Mouse (Mus musculus) splenic B cell, adult 2 months (primary cell): Measurements from ENCODE around the gene Stk32c.
A peak's percentile ranks its signal among the peaks of the same experiment; 100 is the strongest.

Experiments
- DNase-seq: peaks from one replicate; pipeline ENCODE4 v3.0.0-alpha.2; 2011; ENCODE audit warnings: low read depth, low spot score
- H3K27me3 ChIP-seq: 2 replicates; pipeline ENCODE4 v1.6.1; 2012; ENCODE audit warnings: mild to moderate bottlenecking, low read length, moderate library complexity, mixed read lengths; ENCODE audit not compliant: control insufficient read depth, poor library complexity, insufficient read depth, severe bottlenecking
- H3K36me3 ChIP-seq: 2 replicates; pipeline ENCODE4 v1.6.1; 2012; ENCODE audit warnings: mild to moderate bottlenecking, low read length, moderate library complexity, mixed read lengths; ENCODE audit not compliant: control insufficient read depth, poor library complexity, insufficient read depth, severe bottlenecking

The Stk32c gene

DNA sequence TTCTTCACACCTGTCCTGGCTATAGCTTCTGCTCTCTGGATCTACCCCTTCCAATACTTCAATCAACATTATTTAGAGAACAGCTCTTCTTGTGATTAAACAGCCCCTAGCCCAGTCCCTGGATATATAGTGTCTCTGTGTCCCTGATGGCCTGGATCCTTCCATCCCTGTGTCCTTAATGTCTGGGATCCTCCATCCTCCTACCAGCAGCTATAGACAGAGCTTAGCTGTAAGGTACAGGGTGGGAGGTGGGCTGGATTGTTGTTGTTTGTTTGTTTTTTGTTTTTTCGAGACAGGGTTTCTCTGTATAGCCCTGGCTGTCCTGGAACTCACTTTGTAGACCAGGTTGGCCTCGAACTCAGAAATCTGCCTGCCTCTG is 93.3 kb downstream of the Stk32c start:
- no peaks in the 10 kb centered on the region for H3K27me3 ChIP-seq
- no peak for DNase-seq
- H3K36me3 ChIP-seq = no peaks in the 10 kb centered on the region

DNA sequence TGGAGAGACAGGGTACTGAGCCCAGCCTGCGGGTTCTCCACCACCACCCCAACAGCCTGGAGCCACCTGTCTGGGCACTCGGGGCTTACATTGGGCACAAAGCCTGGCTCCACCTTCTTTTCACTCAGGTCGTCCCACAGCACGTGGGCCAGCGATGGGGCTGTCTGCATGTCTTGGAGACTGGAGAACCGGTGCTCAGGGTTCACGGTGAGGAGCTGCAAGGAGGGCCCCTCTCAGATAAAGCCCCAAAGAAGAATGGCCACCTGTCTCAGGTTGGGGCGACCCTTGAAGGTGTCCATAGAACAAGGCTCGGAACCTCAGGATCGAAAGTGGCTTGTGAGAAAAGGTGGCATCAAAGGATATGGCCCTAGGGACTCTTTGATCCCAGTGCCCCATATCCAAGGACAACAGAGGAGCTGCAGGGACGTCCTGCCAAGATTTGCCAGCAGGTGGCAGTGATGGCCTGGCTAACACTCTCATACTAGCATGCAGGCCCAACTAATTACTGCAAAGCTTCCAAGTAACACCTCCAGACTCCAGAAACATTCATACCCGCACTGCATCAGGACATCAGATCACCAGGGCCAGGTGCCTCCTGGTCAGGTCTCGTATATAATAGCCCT is 93.8 kb downstream of the Stk32c start:
- no peaks in the 10 kb centered on the region for H3K36me3 ChIP-seq
- no peaks in the 10 kb centered on the region for H3K27me3 ChIP-seq
- DNase-seq = peak; percentile 37

DNA sequence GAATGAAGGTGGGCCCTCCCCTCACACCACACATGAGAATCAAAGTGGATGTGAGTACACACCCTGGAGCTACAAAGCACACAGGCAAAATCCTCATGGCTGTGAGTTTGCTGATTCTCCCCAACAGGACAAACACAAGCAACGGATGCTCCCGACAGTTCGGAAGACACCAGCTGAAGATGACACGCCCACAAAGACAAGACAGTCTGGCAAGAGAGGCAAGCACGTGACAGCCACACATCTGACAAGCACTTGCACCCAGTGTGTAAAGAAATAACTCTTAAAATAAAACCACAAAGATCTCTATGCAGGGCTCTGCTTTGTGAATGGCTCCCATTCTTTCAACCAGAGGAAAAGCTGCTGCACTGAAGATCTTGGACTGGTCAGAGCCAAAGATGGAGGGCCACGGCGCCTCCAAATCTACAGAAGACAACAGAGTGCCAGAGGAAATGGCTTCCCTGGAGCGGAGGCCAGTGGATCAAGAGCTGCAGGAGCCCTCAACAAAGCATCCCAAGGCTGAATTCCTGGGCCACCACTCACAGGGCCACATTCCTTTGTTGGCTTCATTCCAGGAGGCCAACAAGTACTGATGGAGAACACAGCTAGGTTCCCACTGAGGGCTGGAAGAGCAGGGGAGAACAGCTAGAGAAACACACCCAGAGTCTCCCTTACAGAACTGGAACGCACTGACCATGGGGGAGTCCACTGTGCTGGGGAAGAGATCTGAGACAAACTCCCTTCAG is 105.0 kb downstream of the Stk32c start:
- Histone ChIP-seq H3K36me3 (no peaks in the 10 kb centered on the region), H3K27me3 (no peaks in the 10 kb centered on the region)
- DNase-seq = no peak

DNA sequence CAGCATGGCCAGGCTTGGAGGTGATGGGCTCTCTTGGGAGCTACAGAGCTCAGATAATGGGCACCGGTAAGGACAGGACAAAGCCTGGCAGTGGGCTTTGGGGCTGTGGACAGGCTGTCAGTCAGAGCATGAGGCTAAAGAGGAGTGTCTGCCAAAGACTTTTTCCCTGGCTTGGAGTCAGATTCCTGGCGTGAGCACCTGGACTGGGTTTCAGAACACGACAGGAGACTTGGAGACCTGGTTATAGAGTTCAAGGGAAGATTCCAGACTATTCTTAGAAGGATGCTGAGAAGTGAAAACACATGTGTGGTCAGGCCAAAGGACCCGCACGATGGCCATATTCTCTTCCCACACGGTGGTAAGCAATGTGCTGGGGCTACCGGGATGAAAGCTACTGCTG is 107.4 kb downstream of the Stk32c start:
- Histone ChIP-seq H3K36me3 (no peaks in the 10 kb centered on the region), H3K27me3 (no peaks in the 10 kb centered on the region)
- DNase-seq = no peak

DNA sequence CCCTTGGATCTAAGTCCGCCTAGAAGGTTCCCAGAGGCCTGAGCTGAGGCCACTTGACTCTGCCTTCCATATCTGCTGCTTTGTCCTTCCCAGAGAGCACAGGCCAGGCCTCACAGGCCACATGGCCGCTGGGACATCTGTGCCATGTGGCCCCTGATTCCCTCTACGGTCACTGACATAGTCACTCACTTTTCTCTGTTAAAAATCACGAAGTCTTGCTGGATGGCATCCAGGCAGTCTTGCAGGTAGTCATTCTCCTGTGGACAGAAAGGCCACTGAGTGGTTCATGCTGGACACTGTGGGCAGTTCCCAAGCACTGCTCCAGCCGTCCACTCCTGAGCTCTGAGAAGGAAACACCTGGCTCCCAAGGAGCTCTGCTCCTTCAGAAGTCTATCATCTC is 108.0 kb downstream of the Stk32c start:
- DNase-seq = no peak
- Histone ChIP-seq H3K36me3 (no peaks in the 10 kb centered on the region), H3K27me3 (no peaks in the 10 kb centered on the region)

DNA sequence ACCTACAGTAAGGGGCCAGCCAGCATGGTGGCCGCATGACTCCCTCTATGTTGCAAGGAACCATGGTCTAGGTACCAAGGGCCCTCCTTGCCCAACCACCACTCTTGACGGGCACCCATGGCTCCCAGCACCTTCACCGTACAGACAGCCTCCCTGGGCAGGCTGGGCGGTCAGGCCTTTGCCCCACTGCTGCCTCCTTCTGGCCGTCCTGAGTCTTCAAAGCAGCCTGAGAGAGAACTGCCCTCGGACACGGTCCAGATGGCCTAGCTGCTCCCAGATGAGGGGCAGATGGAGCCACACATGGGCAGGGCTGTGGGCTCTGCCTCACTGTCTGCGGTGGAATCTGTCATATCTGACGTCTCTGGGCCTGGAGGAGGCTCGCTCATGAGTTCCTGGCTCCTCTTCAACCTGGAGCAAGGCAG is 109.1 kb downstream of the Stk32c start:
- Histone ChIP-seq H3K36me3 (no peaks in the 10 kb centered on the region), H3K27me3 (no peaks in the 10 kb centered on the region)
- no peak for DNase-seq

DNA sequence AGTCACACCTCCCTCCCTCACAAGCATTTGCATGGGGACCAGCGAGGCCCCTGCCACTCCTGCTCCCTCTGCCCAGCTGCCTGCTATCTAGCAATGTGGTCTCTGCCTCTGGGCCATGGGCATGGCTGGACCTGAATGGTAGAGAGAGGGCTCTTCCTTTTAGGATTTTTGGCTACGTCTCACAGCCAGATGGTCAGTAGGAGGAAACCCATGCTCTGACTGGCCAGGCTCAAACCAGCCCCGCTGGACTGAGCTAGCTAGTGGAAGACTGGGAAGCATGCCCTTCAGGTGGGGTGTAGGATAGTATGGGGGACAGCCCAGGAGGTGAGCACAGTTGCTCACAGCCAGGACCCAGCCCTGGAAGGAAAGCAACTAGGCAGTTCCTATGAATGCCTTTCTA is 111.3 kb downstream of the Stk32c start:
- DNase-seq = no peak
- H3K36me3 ChIP-seq = no peaks in the 10 kb centered on the region
- H3K27me3 ChIP-seq = no peaks in the 10 kb centered on the region

DNA sequence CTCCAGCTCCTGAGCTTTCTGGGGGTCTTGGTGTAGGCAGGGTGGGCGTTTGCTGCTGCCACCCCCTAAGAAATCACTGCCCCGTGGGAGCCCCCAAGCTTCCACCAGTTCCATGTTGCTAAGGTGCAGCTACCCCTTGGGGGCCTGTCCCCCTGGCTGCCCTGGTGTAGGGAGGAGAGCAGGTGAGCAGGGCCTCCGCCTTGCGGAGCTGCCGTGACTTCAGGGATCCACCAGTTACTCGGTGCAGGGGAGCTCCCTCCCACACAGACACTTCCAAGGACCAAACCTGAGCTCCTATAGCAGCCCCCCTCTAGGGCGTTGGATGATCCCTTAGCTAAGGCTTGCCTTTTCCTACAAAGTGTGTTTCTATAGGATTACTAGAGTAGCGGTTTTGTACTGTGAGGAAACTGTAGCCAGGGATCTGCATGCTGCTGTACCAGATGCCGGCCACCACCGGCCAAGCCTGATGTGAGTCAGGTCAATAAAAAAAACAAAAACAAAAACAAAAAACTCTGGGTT is 111.8 kb downstream of the Stk32c start:
- DNase-seq = no peak
- no peaks in the 10 kb centered on the region for H3K36me3 ChIP-seq
- no peaks in the 10 kb centered on the region for H3K27me3 ChIP-seq

DNA sequence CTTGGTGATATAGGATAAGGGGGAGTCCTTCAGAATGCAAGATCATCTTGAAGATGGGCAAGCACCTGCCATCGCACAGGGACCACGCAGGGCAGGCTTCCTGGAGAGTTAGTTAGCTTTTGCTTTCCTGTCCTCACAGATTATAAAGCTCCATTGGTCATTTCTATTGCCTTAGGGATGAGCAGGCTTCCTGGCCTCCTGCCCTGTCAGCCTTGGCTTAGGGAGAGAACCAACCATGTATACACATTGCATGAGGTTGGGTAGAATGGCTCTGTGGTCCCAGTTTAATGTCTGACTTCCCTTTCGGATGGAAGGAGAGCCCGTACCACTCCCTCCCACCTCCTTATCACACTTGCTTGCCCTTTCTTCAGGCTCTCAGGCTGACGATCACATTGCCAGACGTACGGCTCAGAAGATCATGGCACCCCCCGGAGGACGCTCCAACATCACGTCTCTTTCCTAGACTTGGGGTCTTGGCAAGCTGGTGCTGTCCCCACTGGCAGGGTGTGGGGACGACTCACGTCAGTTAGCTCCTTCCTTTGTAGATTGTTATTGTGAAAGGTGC is 112.5 kb downstream of the Stk32c start:
- Histone ChIP-seq H3K27me3 (no peaks in the 10 kb centered on the region), H3K36me3 (no peaks in the 10 kb centered on the region)
- DNase-seq = no peak

DNA sequence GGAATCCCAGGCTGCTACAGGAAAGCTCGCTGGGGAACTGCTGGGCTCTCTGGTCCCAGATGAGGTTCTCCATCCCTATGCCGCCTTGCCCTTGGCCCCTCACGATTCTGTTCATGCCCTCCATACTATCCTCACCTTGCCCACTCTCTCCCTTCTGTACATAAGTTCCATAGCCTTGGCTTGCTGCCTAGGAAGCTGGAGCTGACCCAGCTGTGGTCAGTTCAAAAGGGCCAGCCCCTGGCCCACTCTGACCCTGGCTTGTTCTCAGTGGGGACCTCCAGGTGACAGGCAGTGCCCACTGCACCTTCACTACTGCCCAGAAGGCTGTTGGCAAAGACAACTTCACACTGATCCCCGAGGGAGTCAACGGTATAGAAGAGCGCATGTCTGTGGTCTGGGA is 116.7 kb downstream of the Stk32c start:
- Histone ChIP-seq H3K27me3 (no peaks in the 10 kb centered on the region), H3K36me3 (no peaks in the 10 kb centered on the region)
- DNase-seq = no peak

DNA sequence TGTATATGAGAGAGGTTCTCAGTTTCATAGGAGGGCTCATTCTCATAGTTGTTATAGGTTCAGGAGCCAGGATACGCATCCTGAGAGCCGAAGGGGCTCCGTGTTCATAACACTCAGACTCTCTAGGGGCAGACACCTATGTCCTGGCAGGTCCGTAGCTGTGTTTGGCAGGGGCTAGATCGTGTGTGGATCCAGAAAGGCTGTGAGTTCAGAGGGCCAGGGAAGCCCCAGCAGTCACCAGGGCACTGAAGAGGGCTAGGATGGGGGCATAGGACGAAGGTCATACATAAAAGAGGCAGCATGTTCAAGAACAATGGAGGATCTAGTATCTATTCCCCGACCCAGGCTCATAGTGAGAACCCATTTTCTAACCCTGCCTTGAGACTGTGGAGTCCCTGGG is 117.8 kb downstream of the Stk32c start:
- H3K36me3 ChIP-seq = no peaks in the 10 kb centered on the region
- no peaks in the 10 kb centered on the region for H3K27me3 ChIP-seq
- DNase-seq = no peak

DNA sequence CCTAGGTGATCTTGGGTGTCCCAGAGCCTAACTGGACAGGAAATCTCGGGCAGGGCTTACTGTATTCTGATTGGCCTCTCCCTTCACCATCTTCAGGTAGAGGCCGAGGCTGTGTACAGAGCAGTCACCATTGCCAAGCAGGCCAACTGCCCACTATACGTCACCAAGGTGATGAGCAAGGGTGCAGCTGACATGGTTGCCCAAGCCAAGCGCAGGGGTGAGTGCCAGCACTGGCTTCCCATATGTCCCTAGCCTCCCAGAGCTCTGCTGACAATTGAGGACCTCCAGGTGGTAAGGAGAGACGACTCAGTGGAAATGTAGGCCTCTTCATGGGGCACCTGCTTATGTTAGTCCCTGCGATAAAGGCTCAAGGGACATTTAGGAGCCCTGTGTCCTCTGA is 118.3 kb downstream of the Stk32c start:
- no peaks in the 10 kb centered on the region for H3K36me3 ChIP-seq
- no peaks in the 10 kb centered on the region for H3K27me3 ChIP-seq
- DNase-seq = no peak

DNA sequence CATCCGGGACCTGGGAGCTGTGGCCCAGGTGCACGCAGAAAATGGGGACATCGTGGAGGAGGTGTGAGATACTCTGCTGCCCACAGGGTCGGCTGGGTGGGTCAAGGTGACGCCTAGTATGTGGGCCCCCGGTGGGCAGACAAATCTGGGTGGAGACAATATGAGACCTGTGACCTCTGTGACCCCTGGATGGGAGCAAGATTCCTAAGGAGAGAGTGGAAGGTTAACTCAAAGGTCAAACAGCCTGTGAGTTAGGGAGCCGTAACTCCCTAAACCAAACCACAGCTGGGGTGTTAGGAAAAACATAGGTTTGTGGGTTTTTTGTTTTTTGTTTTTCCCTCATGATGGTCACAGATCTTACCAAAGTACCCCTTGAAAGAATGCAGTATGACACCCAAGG is 119.3 kb downstream of the Stk32c start:
- H3K36me3 ChIP-seq = no peaks in the 10 kb centered on the region
- DNase-seq = no peak
- no peaks in the 10 kb centered on the region for H3K27me3 ChIP-seq

DNA sequence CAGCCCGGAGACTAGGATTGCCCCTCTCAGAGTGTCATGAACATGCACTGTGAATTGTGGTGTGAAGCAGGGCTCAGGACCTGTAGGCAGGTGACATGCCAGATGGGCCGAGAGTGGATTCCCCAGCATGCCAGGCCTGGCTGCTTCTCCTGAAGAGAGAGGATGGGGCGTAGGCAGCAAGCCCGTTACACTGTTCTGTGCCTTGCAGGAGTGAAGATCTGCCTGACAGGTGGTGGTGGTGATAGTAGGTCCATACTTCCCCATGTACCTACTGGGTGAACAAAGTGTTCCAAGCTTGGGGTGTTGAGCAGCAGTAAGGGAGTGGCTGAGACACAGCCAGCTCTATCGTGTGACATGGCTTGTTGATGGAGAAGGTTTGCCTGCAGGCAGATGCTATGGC is 120.0 kb downstream of the Stk32c start:
- Histone ChIP-seq H3K27me3 (no peaks in the 10 kb centered on the region), H3K36me3 (no peaks in the 10 kb centered on the region)
- DNase-seq = no peak

DNA sequence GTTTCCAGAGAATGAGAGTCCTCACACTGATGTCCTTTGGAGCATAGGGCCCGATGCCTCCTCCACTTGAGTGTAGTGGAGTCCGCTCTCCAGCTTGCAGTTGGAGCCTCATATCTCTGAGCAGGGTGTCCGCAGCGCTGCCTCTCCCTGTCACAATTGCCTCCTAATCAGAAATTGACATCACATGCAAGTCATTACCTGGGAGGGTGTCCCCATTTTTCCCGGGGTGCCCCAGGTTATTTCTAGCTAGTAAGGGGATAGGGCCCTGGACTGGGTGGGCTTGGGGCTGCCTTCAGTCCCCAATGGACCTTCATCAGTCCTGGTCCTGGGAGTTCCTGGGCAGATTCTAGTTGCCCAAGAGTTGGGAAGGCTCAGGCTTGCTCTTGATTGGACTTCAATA is 120.4 kb downstream of the Stk32c start:
- no peak for DNase-seq
- no peaks in the 10 kb centered on the region for H3K36me3 ChIP-seq
- no peaks in the 10 kb centered on the region for H3K27me3 ChIP-seq
